Mouse (Mus musculus): ENCODE measurements around the gene Arhgap31. TPM values are rescaled to one million over a fixed set of nuclear protein-coding genes. Genes with fewer than 3 reads are reported as not detected.
A peak's percentile ranks its signal among the peaks of the same experiment; 100 is the strongest.

Gene Arhgap31
- polyA plus RNA-seq, 1 experiment from 2014 or later: 9.8 TPM

- no peaks in the 10 kb centered on the region for H3K9me3 ChIP-seq
- no peak overlapping the region for H3K9ac ChIP-seq
- no peaks in the 10 kb centered on the region for H3K27me3 ChIP-seq (replicated peaks)
- no peak overlapping the region for H3K4me2 ChIP-seq
- WGBS: 39% methylated on average over 5 of the region's 5 CpGs
- H3K27ac ChIP-seq: no peak overlapping the region; the same call in 1 of the 2 replicates
- H3K36me3 ChIP-seq: peaks cover 26% of the 10 kb centered on the region
- no peak overlapping the region for H3K4me3 ChIP-seq (replicated peaks)
- H3K4me1 ChIP-seq: no peaks in the 10 kb centered on the region
- ATAC-seq (ENCODE audit: insufficient read depth, low FRiP score, low read depth): peak; percentile 47; the same call in 1 of the 2 replicates
These were observed 100.4 kb downstream of the Arhgap31 start for GRCm38 (mm10) chr16:38612646-38613045.

GRCm38 (mm10) chr16:38609092-38609491 lies 104.0 kb downstream of the Arhgap31 start:
- H3K27ac ChIP-seq: no peak overlapping the region
- H3K4me1 ChIP-seq: no peaks in the 10 kb centered on the region
- no peak overlapping the region for H3K4me2 ChIP-seq
- WGBS: 74% methylated on average over 18 of the region's 18 CpGs
- peaks cover 26% of the 10 kb centered on the region for H3K36me3 ChIP-seq
- ATAC-seq (ENCODE audit: insufficient read depth, low FRiP score, low read depth): no peak
- H3K9me3 ChIP-seq: no peaks in the 10 kb centered on the region
- H3K9ac ChIP-seq: no peak overlapping the region
- H3K27me3 ChIP-seq (replicated peaks): no peaks in the 10 kb centered on the region
- no peak overlapping the region for H3K4me3 ChIP-seq (replicated peaks)

GRCm38 (mm10) chr16:38608687-38609086 lies 104.4 kb downstream of the Arhgap31 start:
- Histone ChIP-seq H3K4me1 (no peaks in the 10 kb centered on the region), H3K9ac (no peak overlapping the region), H3K36me3 (peaks cover 26% of the 10 kb centered on the region), H3K9me3 (no peaks in the 10 kb centered on the region), H3K27me3 (replicated peaks) (no peaks in the 10 kb centered on the region), H3K4me2 (no peak overlapping the region), H3K4me3 (replicated peaks) (no peak overlapping the region), H3K27ac (no peak overlapping the region)
- WGBS: 78% methylated on average over 12 of the region's 12 CpGs
- no peak for ATAC-seq (ENCODE audit: insufficient read depth, low FRiP score, low read depth)

- Histone ChIP-seq H3K27me3 (replicated peaks) (no peaks in the 10 kb centered on the region), H3K36me3 (peaks cover 32% of the 10 kb centered on the region), H3K27ac (no peak overlapping the region), H3K4me2 (no peak overlapping the region), H3K4me1 (no peaks in the 10 kb centered on the region), H3K9ac (no peak overlapping the region), H3K9me3 (no peaks in the 10 kb centered on the region), H3K4me3 (replicated peaks) (no peak overlapping the region)
- 83% methylated on average over 7 of the region's 7 CpGs for WGBS
- ATAC-seq (ENCODE audit: insufficient read depth, low FRiP score, low read depth): no peak
These were observed 106.6 kb downstream of the Arhgap31 start for GRCm38 (mm10) chr16:38606509-38606908.

- H3K4me2 ChIP-seq: no peak overlapping the region
- no peaks in the 10 kb centered on the region for H3K4me1 ChIP-seq
- no peak overlapping the region for H3K4me3 ChIP-seq (replicated peaks)
- 45% methylated on average over 11 of the region's 11 CpGs for WGBS
- ATAC-seq (ENCODE audit: insufficient read depth, low FRiP score, low read depth): peak; percentile 35; the same call in 1 of the 2 replicates
- H3K9ac ChIP-seq: no peak overlapping the region
- no peaks in the 10 kb centered on the region for H3K27me3 ChIP-seq (replicated peaks)
- H3K9me3 ChIP-seq: no peaks in the 10 kb centered on the region
- H3K27ac ChIP-seq: no peak overlapping the region
- 0 out of 2 replicates have a peak, but pooled peaks cover 16% of the 10 kb centered on the region for H3K36me3 ChIP-seq
These were observed 109.9 kb downstream of the Arhgap31 start for GRCm38 (mm10) chr16:38602989-38603804.

- no peak overlapping the region for H3K27ac ChIP-seq
- H3K9ac ChIP-seq: no peak overlapping the region
- no peak overlapping the region for H3K4me3 ChIP-seq (replicated peaks)
- no peak for ATAC-seq (ENCODE audit: insufficient read depth, low FRiP score, low read depth)
- no peaks in the 10 kb centered on the region for H3K9me3 ChIP-seq
- H3K36me3 ChIP-seq: 0 out of 2 replicates have a peak, but pooled peaks cover 12% of the 10 kb centered on the region
- H3K27me3 ChIP-seq (replicated peaks): no peaks in the 10 kb centered on the region
- H3K4me1 ChIP-seq: no peaks in the 10 kb centered on the region
- no peak overlapping the region for H3K4me2 ChIP-seq
- WGBS: 67% methylated on average over 11 of the region's 11 CpGs
These were observed 113.9 kb downstream of the Arhgap31 start for GRCm38 (mm10) chr16:38598986-38599680.

- H3K9me3 ChIP-seq: no peaks in the 10 kb centered on the region
- no peaks in the 10 kb centered on the region for H3K27me3 ChIP-seq (replicated peaks)
- H3K9ac ChIP-seq: no peak overlapping the region
- no peak overlapping the region for H3K4me3 ChIP-seq (replicated peaks)
- H3K36me3 ChIP-seq: peaks cover 11% of the 10 kb centered on the region
- 87% methylated on average over 2 of the region's 2 CpGs for WGBS
- no peak for ATAC-seq (ENCODE audit: insufficient read depth, low FRiP score, low read depth)
- H3K4me1 ChIP-seq: no peaks in the 10 kb centered on the region
- no peak overlapping the region for H3K27ac ChIP-seq
- H3K4me2 ChIP-seq: no peak overlapping the region
These were observed 116.4 kb downstream of the Arhgap31 start for GRCm38 (mm10) chr16:38596651-38597050.

GRCm38 (mm10) chr16:38596099-38596498 lies 117.0 kb downstream of the Arhgap31 start:
- no peak overlapping the region for H3K4me3 ChIP-seq (replicated peaks)
- H3K36me3 ChIP-seq: peaks cover 12% of the 10 kb centered on the region
- no peaks in the 10 kb centered on the region for H3K27me3 ChIP-seq (replicated peaks)
- H3K4me1 ChIP-seq: no peaks in the 10 kb centered on the region
- H3K9ac ChIP-seq: no peak overlapping the region
- H3K27ac ChIP-seq: no peak overlapping the region
- no peak for ATAC-seq (ENCODE audit: insufficient read depth, low FRiP score, low read depth)
- H3K9me3 ChIP-seq: no peaks in the 10 kb centered on the region
- H3K4me2 ChIP-seq: no peak overlapping the region
- WGBS: 80% methylated on average over 2 of the region's 2 CpGs

- Histone ChIP-seq H3K9ac (no peak overlapping the region), H3K36me3 (peaks cover 13% of the 10 kb centered on the region), H3K9me3 (no peaks in the 10 kb centered on the region), H3K4me3 (replicated peaks) (no peak overlapping the region), H3K4me2 (no peak overlapping the region), H3K4me1 (no peaks in the 10 kb centered on the region), H3K27ac (no peak overlapping the region), H3K27me3 (replicated peaks) (no peaks in the 10 kb centered on the region)
- 84% methylated on average over 1 of the region's 1 CpGs for WGBS
- no peak for ATAC-seq (ENCODE audit: insufficient read depth, low FRiP score, low read depth)
These were observed 118.6 kb downstream of the Arhgap31 start for GRCm38 (mm10) chr16:38594435-38594834.

- no peak for ATAC-seq (ENCODE audit: insufficient read depth, low FRiP score, low read depth)
- no peaks in the 10 kb centered on the region for H3K9me3 ChIP-seq
- 95% methylated on average over 4 of the region's 4 CpGs for WGBS
These were observed 120.1 kb downstream of the Arhgap31 start for GRCm38 (mm10) chr16:38592946-38593345.

GRCm38 (mm10) chr16:38592026-38592678 lies 120.9 kb downstream of the Arhgap31 start:
- Histone ChIP-seq H3K4me2 (no peak overlapping the region), H3K36me3 (peaks cover 24% of the 10 kb centered on the region), H3K4me1 (no peaks in the 10 kb centered on the region), H3K4me3 (replicated peaks) (no peak overlapping the region), H3K27me3 (replicated peaks) (no peaks in the 10 kb centered on the region), H3K9me3 (no peaks in the 10 kb centered on the region), H3K27ac (no peak overlapping the region), H3K9ac (no peak overlapping the region)
- ATAC-seq (ENCODE audit: insufficient read depth, low FRiP score, low read depth): no peak; the same call in 1 of the 2 replicates
- 82% methylated on average over 12 of the region's 12 CpGs for WGBS

More at GRCm38 (mm10) chr16:38592946-38593345, 120.1 kb downstream of the Arhgap31 start:
- peaks cover 20% of the 10 kb centered on the region for H3K36me3 ChIP-seq
- no peaks in the 10 kb centered on the region for H3K27me3 ChIP-seq (replicated peaks)
- H3K4me3 ChIP-seq (replicated peaks): no peak overlapping the region
- H3K4me2 ChIP-seq: no peak overlapping the region
- no peak overlapping the region for H3K27ac ChIP-seq
- no peak overlapping the region for H3K9ac ChIP-seq
- H3K4me1 ChIP-seq: no peaks in the 10 kb centered on the region

GRCm38 (mm10) chr16:38591506-38591905 lies 121.6 kb downstream of the Arhgap31 start:
- Histone ChIP-seq H3K4me2 (no peak overlapping the region), H3K36me3 (peaks cover 25% of the 10 kb centered on the region), H3K9ac (no peak overlapping the region), H3K27me3 (replicated peaks) (no peaks in the 10 kb centered on the region), H3K4me3 (replicated peaks) (no peak overlapping the region), H3K27ac (no peak overlapping the region), H3K4me1 (no peaks in the 10 kb centered on the region), H3K9me3 (no peaks in the 10 kb centered on the region)
- no peak for ATAC-seq (ENCODE audit: insufficient read depth, low FRiP score, low read depth)
- WGBS: 80% methylated on average over 3 of the region's 3 CpGs
